Mouse (Mus musculus) ES-E14 (cell line): ENCODE measurements around the gene Mmel1.

Source experiments
- CHD2 ChIP-seq: IDR thresholded peaks from 2 replicates; pipeline ENCODE4 v1.6.1; 2014; ENCODE audit warnings: mild to moderate bottlenecking, low read depth, low read length, inconsistent platforms
- HCFC1 ChIP-seq: IDR thresholded peaks from 2 replicates; pipeline ENCODE4 v1.6.1; 2012; ENCODE audit warnings: low read length, inconsistent platforms, borderline replicate concordance; ENCODE audit not compliant: insufficient read depth
- ZNF384 ChIP-seq: IDR thresholded peaks from 2 replicates; pipeline ENCODE4 v1.6.1; 2012; ENCODE audit warnings: low read depth, low read length, inconsistent platforms

- TF ChIP-seq HCFC1 (no peak), CHD2 (no peak), ZNF384 (no peak)
Measured at GRCm38 (mm10) chr4:154827861-154828610, 41.3 kb upstream of the Mmel1 start.
